Mouse (Mus musculus) heart, postnatal 0 days (tissue): ENCODE results near the gene Tlr11. TPM values are rescaled to one million over a fixed set of nuclear protein-coding genes. Genes with fewer than 3 reads are reported as not detected.

ENCODE experiments used
- ATAC-seq: fragments of 200-750 bp; cut with Nextera tagmentation; 2 replicates; pipeline ENCODE4 v1.8.0; 2017; ENCODE audit warnings: low read depth, moderate number of reproducible peaks, moderate library complexity; ENCODE audit not compliant: insufficient read depth
- DNase-seq: peaks from one replicate; pipeline ENCODE4 v3.0.0-alpha.2; 2016; ENCODE audit warnings: low spot score
- H3K27ac ChIP-seq: fragments of 300-500 bp; sonication (generic); 2 replicates; pipeline ENCODE4 v1.5.1; 2014; ENCODE audit warnings: low read depth, mild to moderate bottlenecking
- H3K27me3 ChIP-seq: fragments of 300-500 bp; sonication (generic); 2 replicates; pipeline ENCODE4 v1.6.1; 2014; ENCODE audit warnings: low read length, mixed read lengths; ENCODE audit not compliant: control insufficient read depth, insufficient read depth
- H3K36me3 ChIP-seq: fragments of 300-500 bp; sonication (generic); replicated peaks from 2 replicates; pipeline ENCODE4 v1.6.1; 2014; ENCODE audit warnings: low read length, mixed read lengths; ENCODE audit not compliant: control insufficient read depth, insufficient read depth
- H3K4me1 ChIP-seq: fragments of 300-500 bp; sonication (generic); 2 replicates; pipeline ENCODE4 v1.6.1; 2014; ENCODE audit warnings: antibody characterized with exemption; ENCODE audit not compliant: control insufficient read depth, insufficient read depth
- H3K4me2 ChIP-seq: fragments of 300-500 bp; sonication (generic); 2 replicates; pipeline ENCODE4 v1.6.1; 2014; ENCODE audit warnings: low read depth, mild to moderate bottlenecking, low read length, moderate library complexity
- H3K4me3 ChIP-seq: fragments of 300-500 bp; sonication (generic); 2 replicates; pipeline ENCODE4 v1.5.1; 2014; ENCODE audit warnings: low read depth, low read length
- H3K9ac ChIP-seq: fragments of 300-500 bp; sonication (generic); replicated peaks from 2 replicates; pipeline ENCODE4 v1.6.1; 2014; ENCODE audit warnings: low read depth, low read length, mixed read lengths
- H3K9me3 ChIP-seq: fragments of 300-500 bp; sonication (generic); replicated peaks from 2 replicates; pipeline ENCODE4 v1.6.1; 2016; ENCODE audit warnings: low read length; ENCODE audit not compliant: control insufficient read depth
- CTCF ChIP-seq: IDR thresholded peaks from 2 replicates; pipeline ENCODE4 v1.5.1; 2016; ENCODE audit warnings: antibody characterized with exemption, control low read depth, low read depth
- EP300 ChIP-seq: IDR thresholded peaks from 2 replicates; pipeline ENCODE4 v1.6.1; 2016; ENCODE audit warnings: antibody characterized with exemption, low read depth
- WGBS: fragments of 180-500 bp; shearing (Covaris S2); extraction: QIAGEN DNeasy Blood & Tissue Kit; methylation state at CpG from one replicate; pipeline ENCODE4 v1.1.7; 2014; 5-methylcytosine and 5-hydroxymethylcytosine counted together
- polyA plus RNA-seq: library from polyadenylated mRNA; unstranded; fragments of >200 nt; fragmentation: Nextera tagmentation; extraction: Ambion mirVana; gene quantifications from 2 replicates; pipeline ENCODE4 v1.2.1, GENCODE M21; 2015
- total RNA-seq: library from RNA; depleted of rRNA; stranded (reverse); fragments of >200 nt; gene quantifications from 2 replicates; pipeline ENCODE4 v1.2.3, GENCODE M21; 2014; ENCODE audit warnings: low replicate concordance; rRNA removed

Gene Tlr11
- total and polyA plus RNA-seq, 2 experiments from 2014 or later: not detected

DNA sequence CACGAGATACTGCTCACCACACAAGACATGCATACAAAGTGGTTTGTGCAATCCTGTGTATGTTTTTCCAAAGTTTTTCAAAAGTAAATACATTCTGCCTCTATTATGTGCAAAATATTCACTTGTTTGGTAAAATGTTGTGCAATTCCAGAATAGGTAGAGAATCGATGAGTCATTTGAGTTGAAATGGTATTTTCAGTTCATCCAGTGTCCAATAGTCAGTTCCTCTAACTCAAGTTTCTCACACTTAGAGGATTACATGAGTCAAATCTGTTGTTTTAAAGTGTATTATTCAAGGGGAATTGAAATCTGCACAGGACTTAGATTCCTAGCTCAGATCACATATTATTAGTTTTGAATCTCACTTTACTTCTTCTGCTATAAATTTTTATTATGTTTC lies 5.8 kb downstream of the Tlr11 start:
- Histone ChIP-seq H3K9ac (no peak overlapping the region), H3K36me3 (no peaks in the 10 kb centered on the region), H3K4me1 (no peaks in the 10 kb centered on the region), H3K9me3 (no peaks in the 10 kb centered on the region), H3K27me3 (no peaks in the 10 kb centered on the region), H3K4me3 (no peak overlapping the region), H3K27ac (no peak overlapping the region), H3K4me2 (no peak overlapping the region)
- ATAC-seq (no peak), DNase-seq (no peak)
- WGBS: 81% methylated on average over 2 of the region's 2 CpGs
- no peak for TF ChIP-seq EP300
- TF ChIP-seq CTCF: no peak

DNA sequence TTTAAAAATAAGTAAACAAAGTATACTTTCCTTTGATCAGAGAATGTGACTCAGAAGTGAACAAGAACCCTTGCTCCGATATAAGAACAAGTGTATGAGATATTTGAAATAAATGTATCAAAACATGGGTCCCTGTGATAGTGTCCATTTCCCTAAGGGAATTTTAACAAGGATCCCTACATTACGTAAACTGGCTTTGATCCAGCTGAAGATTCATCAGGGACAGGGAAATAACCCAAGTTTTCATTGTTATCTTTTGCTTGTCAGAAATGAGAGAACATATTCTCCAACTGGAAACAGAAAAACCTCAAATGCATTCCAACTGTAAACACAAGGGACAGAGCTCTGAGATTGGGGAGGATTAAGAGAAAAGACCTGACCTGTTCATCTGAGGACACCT lies 23.1 kb downstream of the Tlr11 start, which contains the start of gene Olfr736:
TSS of gene Olfr736 (plus strand) at position 301 of the 400 bp plus-strand sequence.
- no peak within 1 kb of the TSS for H3K9ac ChIP-seq
- H3K4me1 ChIP-seq: no peaks in the 10 kb centered on the region
- WGBS: 71% methylated on average over 2 of the region's 2 CpGs
- DNase-seq: no peak
- H3K27ac ChIP-seq: no peak within 1 kb of the TSS
- no peak within 1 kb of the TSS for H3K4me2 ChIP-seq
- H3K36me3 ChIP-seq: no peaks in the 10 kb centered on the region
- H3K27me3 ChIP-seq: no peaks in the 10 kb centered on the region
- H3K9me3 ChIP-seq: no peaks in the 10 kb centered on the region
- no peak within 1 kb of the TSS for H3K4me3 ChIP-seq
- no peak for TF ChIP-seq EP300
- no peak for TF ChIP-seq CTCF
- no peak for ATAC-seq

DNA sequence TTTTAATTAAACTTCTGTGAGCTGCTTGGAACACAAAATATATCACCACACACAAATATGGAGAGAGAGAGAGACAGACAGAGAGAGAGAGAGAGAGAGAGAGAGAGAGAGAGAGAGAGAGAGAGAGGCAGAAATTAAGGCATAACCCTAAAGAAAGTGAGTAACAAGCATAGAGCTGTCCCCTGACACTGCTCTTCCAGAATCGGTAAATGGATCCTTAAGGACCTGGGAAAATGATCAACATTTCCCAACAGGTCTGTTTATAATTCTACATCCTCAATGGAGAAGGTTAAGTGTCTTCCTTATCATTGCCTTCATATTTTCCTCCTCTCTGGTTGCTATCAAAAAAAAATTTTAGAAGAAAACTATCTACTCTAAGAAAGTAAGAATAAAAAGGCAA lies 49.6 kb downstream of the Tlr11 start, which contains the start of gene Olfr738:
TSS of gene Olfr738 (plus strand) at position 301 of the 400 bp plus-strand sequence.
- no peaks in the 10 kb centered on the region for H3K36me3 ChIP-seq
- no peaks in the 10 kb centered on the region for H3K9me3 ChIP-seq
- H3K4me1 ChIP-seq: no peaks in the 10 kb centered on the region
- no peak within 1 kb of the TSS for H3K4me2 ChIP-seq
- no peak within 1 kb of the TSS for H3K4me3 ChIP-seq
- no peaks in the 10 kb centered on the region for H3K27me3 ChIP-seq
- DNase-seq: no peak
- ATAC-seq: no peak
- H3K27ac ChIP-seq: no peak within 1 kb of the TSS
- WGBS: 79% methylated on average over 1 of the region's 1 CpGs
- no peak within 1 kb of the TSS for H3K9ac ChIP-seq
- TF ChIP-seq CTCF (no peak), EP300 (no peak)

Other genes starting within 250 kb of the Tlr11 start
- not detected in 2 replicates for gene Olfr727, start 234.7 kb upstream of the Tlr11 start, total RNA-seq
- not detected in 2 replicates for gene Olfr727, start 234.7 kb upstream of the Tlr11 start, polyA plus RNA-seq
- gene Olfr728, start 215.2 kb upstream of the Tlr11 start, total RNA-seq: not detected in 2 replicates
- gene Olfr728, start 215.2 kb upstream of the Tlr11 start, polyA plus RNA-seq: not detected in 2 replicates
- not detected in 2 replicates for gene Olfr729, start 205.0 kb upstream of the Tlr11 start, total RNA-seq
- gene Olfr729, start 205.0 kb upstream of the Tlr11 start, polyA plus RNA-seq: not detected in 2 replicates
- gene Olfr730, start 169.7 kb upstream of the Tlr11 start, total RNA-seq: not detected in 2 replicates
- not detected in 2 replicates for gene Olfr730, start 169.7 kb upstream of the Tlr11 start, polyA plus RNA-seq
- gene Olfr731, start 116.0 kb upstream of the Tlr11 start, total RNA-seq: not detected in 2 replicates
- gene Olfr731, start 116.0 kb upstream of the Tlr11 start, polyA plus RNA-seq: not detected in 2 replicates
- not detected in 2 replicates for gene Olfr732, start 73.7 kb upstream of the Tlr11 start, total RNA-seq
- gene Olfr732, start 73.7 kb upstream of the Tlr11 start, polyA plus RNA-seq: not detected in 2 replicates
- not detected in 2 replicates for gene Olfr733, start 56.4 kb upstream of the Tlr11 start, total RNA-seq
- not detected in 2 replicates for gene Olfr733, start 56.4 kb upstream of the Tlr11 start, polyA plus RNA-seq
- gene Olfr734, start 31.2 kb upstream of the Tlr11 start, total RNA-seq: not detected in 2 replicates
- not detected in 2 replicates for gene Olfr734, start 31.2 kb upstream of the Tlr11 start, polyA plus RNA-seq
- not detected in 2 replicates for gene Olfr735, start 9.0 kb upstream of the Tlr11 start, total RNA-seq
- not detected in 2 replicates for gene Olfr735, start 9.0 kb upstream of the Tlr11 start, polyA plus RNA-seq
- not detected in 2 replicates for gene Olfr736, start 23.2 kb downstream of the Tlr11 start, total RNA-seq
- not detected in 2 replicates for gene Olfr736, start 23.2 kb downstream of the Tlr11 start, polyA plus RNA-seq
- gene Olfr738, start 49.7 kb downstream of the Tlr11 start, total RNA-seq: not detected in 2 replicates
- gene Olfr738, start 49.7 kb downstream of the Tlr11 start, polyA plus RNA-seq: not detected in 2 replicates
- not detected in 2 replicates for gene Olfr739, start 60.7 kb downstream of the Tlr11 start, total RNA-seq
- not detected in 2 replicates for gene Olfr739, start 60.7 kb downstream of the Tlr11 start, polyA plus RNA-seq
- gene Olfr740, start 87.6 kb downstream of the Tlr11 start, total RNA-seq: not detected in 2 replicates
- not detected in 2 replicates for gene Olfr740, start 87.6 kb downstream of the Tlr11 start, polyA plus RNA-seq
- gene Olfr741, start 114.8 kb downstream of the Tlr11 start, total RNA-seq: not detected in 2 replicates
- not detected in 2 replicates for gene Olfr741, start 114.8 kb downstream of the Tlr11 start, polyA plus RNA-seq
- not detected in 2 replicates for gene Olfr742, start 145.7 kb downstream of the Tlr11 start, total RNA-seq
- gene Olfr742, start 145.7 kb downstream of the Tlr11 start, polyA plus RNA-seq: not detected in 2 replicates
- gene Olfr743, start 163.9 kb downstream of the Tlr11 start, total RNA-seq: not detected in 2 replicates
- not detected in 2 replicates for gene Olfr743, start 163.9 kb downstream of the Tlr11 start, polyA plus RNA-seq